Mouse (Mus musculus) kidney, postnatal 10 days (tissue): ENCODE measurements around the gene Pigb.
"Not testable (repeated sequence)": the region's sequence is repeated elsewhere in the genome, so short reads cannot be mapped to it uniquely, and the experiment has no call there.

Experiments
- DNase-seq: peaks from one replicate; pipeline ENCODE4 v3.0.0; 2021; ENCODE audit warnings: mixed read lengths

Gene Pigb

GRCm38 (mm10) chr9:73040080-73040479 is at the start of gene Pigb:
Gene Pigb (minus strand): TSS chr9:73040378.
- DNase-seq, result no peak

- no peak for DNase-seq
These were observed 49.2 kb upstream of the Pigb start for GRCm38 (mm10) chr9:73089222-73089920.

- no peak for DNase-seq
These were observed 47.4 kb upstream of the Pigb start for GRCm38 (mm10) chr9:73087581-73087980.

GRCm38 (mm10) chr9:73087121-73087520 is 46.9 kb upstream of the Pigb start:
- DNase-seq, result peak; percentile 44

- DNase-seq, result no peak
These were observed 45.7 kb upstream of the Pigb start for GRCm38 (mm10) chr9:73085845-73086244.

GRCm38 (mm10) chr9:73083956-73084355 is 43.8 kb upstream of the Pigb start:
- no peak for DNase-seq

GRCm38 (mm10) chr9:73082291-73083000 is 42.3 kb upstream of the Pigb start:
- DNase-seq, result no peak

- no peak for DNase-seq
These were observed 39.7 kb upstream of the Pigb start for GRCm38 (mm10) chr9:73079801-73080325.

- DNase-seq, result not testable (repeated sequence)
These were observed 39.2 kb upstream of the Pigb start for GRCm38 (mm10) chr9:73079349-73079748.

GRCm38 (mm10) chr9:73073169-73073568 is 33.0 kb upstream of the Pigb start:
- DNase-seq, result no peak

- DNase-seq, result no peak
These were observed 32.2 kb upstream of the Pigb start for GRCm38 (mm10) chr9:73072426-73072825.

GRCm38 (mm10) chr9:73070971-73071659 is 30.9 kb upstream of the Pigb start:
- DNase-seq, result no peak

GRCm38 (mm10) chr9:73068688-73069087 is 28.5 kb upstream of the Pigb start:
- DNase-seq, result no peak

- DNase-seq, result peak; percentile 63
These were observed 28.1 kb upstream of the Pigb start for GRCm38 (mm10) chr9:73068230-73068679.

- DNase-seq, result no peak
These were observed 26.9 kb upstream of the Pigb start for GRCm38 (mm10) chr9:73067086-73067485.

GRCm38 (mm10) chr9:73063621-73064290 is 23.6 kb upstream of the Pigb start:
- DNase-seq, result peak; percentile 57

- DNase-seq, result no peak
These were observed 19.0 kb upstream of the Pigb start for GRCm38 (mm10) chr9:73059224-73059623.

GRCm38 (mm10) chr9:73055441-73055911 is 15.3 kb upstream of the Pigb start:
- no peak for DNase-seq

GRCm38 (mm10) chr9:73050606-73051005 is 10.4 kb upstream of the Pigb start:
- no peak for DNase-seq

GRCm38 (mm10) chr9:73049833-73050232 is 9.7 kb upstream of the Pigb start:
- DNase-seq, result no peak

GRCm38 (mm10) chr9:73048927-73049326 is 8.7 kb upstream of the Pigb start:
- no peak for DNase-seq

GRCm38 (mm10) chr9:73047906-73048305 is 7.7 kb upstream of the Pigb start:
- DNase-seq, result no peak

GRCm38 (mm10) chr9:73045711-73046110 is 5.5 kb upstream of the Pigb start:
- DNase-seq, result no peak
